Mouse (Mus musculus) intestine, embryonic 14.5 days (tissue): ENCODE measurements at regions not wholly inside any gene's neighbourhood (a gene's known extent, or its start where the extent isn't known, plus 50 kb on each side); places are given as distances from the start of the nearest gene placed in this dataset.

Experiments
- ATAC-seq: fragments of 200-750 bp; cut with Nextera tagmentation; replicated peaks from 2 replicates; pipeline ENCODE4 v1.8.0; 2017; ENCODE audit warnings: low read depth, moderate number of reproducible peaks, moderate TSS enrichment, moderate library complexity; ENCODE audit not compliant: low FRiP score, low TSS enrichment
- DNase-seq: peaks from one replicate; pipeline ENCODE4 v3.0.0-alpha.2; 2018; ENCODE audit warnings: low spot score
- H3K27ac ChIP-seq: fragments of 300-500 bp; sonication (generic); 2 replicates; pipeline ENCODE4 v1.5.1; 2014; ENCODE audit warnings: low read depth, mild to moderate bottlenecking, control low read depth
- H3K27me3 ChIP-seq: fragments of 300-500 bp; sonication (generic); replicated peaks from 2 replicates; pipeline ENCODE4 v1.6.1; 2014; ENCODE audit warnings: low read length, control low read depth; ENCODE audit not compliant: control insufficient read depth, insufficient read depth
- H3K36me3 ChIP-seq: fragments of 300-500 bp; sonication (generic); 2 replicates; pipeline ENCODE4 v1.6.1; 2014; ENCODE audit warnings: low read length, control low read depth; ENCODE audit not compliant: control insufficient read depth, insufficient read depth
- H3K4me1 ChIP-seq: fragments of 300-500 bp; sonication (generic); replicated peaks from 2 replicates; pipeline ENCODE4 v1.6.1; 2014; ENCODE audit warnings: low read length, control low read depth, mixed read lengths; ENCODE audit not compliant: control insufficient read depth, insufficient read depth
- H3K4me2 ChIP-seq: fragments of 300-500 bp; sonication (generic); 2 replicates; pipeline ENCODE4 v1.6.1; 2014; ENCODE audit warnings: low read length
- H3K4me3 ChIP-seq: fragments of 300-500 bp; sonication (generic); 2 replicates; pipeline ENCODE4 v1.5.1; 2014; ENCODE audit warnings: low read depth, low read length, control low read depth, mixed read lengths
- H3K9ac ChIP-seq: fragments of 300-500 bp; sonication (generic); 2 replicates; pipeline ENCODE4 v1.6.1; 2014; ENCODE audit warnings: mild to moderate bottlenecking, low read length
- H3K9me3 ChIP-seq: fragments of 300-500 bp; sonication (generic); 2 replicates; pipeline ENCODE4 v1.6.1; 2016; ENCODE audit warnings: low read length, control low read depth; ENCODE audit not compliant: control insufficient read depth
- WGBS: fragments of 180-500 bp; shearing (Covaris S2); extraction: QIAGEN DNeasy Blood & Tissue Kit; methylation state at CpG from one replicate; pipeline ENCODE4 v1.1.7; 2014; 5-methylcytosine and 5-hydroxymethylcytosine counted together

DNA sequence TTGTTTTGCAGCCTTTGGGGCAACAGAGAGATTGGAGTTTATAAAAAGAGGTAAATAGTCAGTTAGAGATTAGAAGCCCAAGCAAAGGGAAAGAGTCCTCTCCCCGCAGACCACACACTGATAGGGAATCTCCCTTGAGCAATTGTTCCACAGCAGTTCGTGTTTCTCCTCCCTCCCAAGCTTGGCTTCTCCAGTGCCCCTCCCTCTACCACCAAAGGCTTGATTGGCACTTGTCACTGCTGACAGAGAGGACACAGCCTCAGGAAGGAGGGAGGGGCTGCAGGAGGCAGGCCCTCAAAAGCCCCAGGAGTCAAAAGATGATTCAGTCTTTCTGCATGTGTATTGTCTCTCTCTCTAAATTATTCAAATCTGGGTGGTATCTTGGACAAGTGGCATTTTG lies 200.1 kb downstream of the Ascl1 start:
- DNase-seq = no peak
- no peak for ATAC-seq
- H3K4me2 ChIP-seq = no peak overlapping the region
- no peak overlapping the region for H3K27ac ChIP-seq
- 26% methylated on average over 2 of the region's 2 CpGs for WGBS
- no peaks in the 10 kb centered on the region for H3K9me3 ChIP-seq
- H3K36me3 ChIP-seq = no peaks in the 10 kb centered on the region
- no peak overlapping the region for H3K9ac ChIP-seq
- H3K4me3 ChIP-seq = no peak overlapping the region
- no peaks in the 10 kb centered on the region for H3K4me1 ChIP-seq
- H3K27me3 ChIP-seq = no peaks in the 10 kb centered on the region

DNA sequence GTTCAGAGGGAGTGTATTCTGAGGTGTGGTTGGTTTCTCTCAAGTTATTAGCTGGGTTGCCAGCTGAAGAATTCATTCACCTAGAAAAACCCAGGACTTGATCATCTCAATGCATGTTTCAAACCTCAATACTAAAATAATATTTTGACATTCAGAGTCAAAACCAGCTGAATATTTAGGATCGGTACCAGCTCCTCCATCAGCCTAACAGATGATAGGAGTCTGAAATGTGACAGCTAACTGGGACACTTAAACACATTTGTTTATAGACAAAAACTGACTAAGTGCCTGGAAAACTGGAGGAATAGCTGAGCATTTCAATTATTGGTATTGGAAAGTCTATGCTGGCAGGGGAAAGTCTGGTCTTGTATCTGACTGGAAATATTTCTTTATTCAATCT lies 206.6 kb downstream of the Ascl1 start:
- Histone ChIP-seq H3K27me3 (no peaks in the 10 kb centered on the region), H3K4me3 (no peak overlapping the region), H3K4me2 (no peak overlapping the region), H3K4me1 (no peaks in the 10 kb centered on the region), H3K36me3 (no peaks in the 10 kb centered on the region), H3K9me3 (no peaks in the 10 kb centered on the region), H3K27ac (no peak overlapping the region), H3K9ac (no peak overlapping the region)
- ATAC-seq (no peak), DNase-seq (no peak)
- WGBS = 66% methylated on average over 1 of the region's 1 CpGs

DNA sequence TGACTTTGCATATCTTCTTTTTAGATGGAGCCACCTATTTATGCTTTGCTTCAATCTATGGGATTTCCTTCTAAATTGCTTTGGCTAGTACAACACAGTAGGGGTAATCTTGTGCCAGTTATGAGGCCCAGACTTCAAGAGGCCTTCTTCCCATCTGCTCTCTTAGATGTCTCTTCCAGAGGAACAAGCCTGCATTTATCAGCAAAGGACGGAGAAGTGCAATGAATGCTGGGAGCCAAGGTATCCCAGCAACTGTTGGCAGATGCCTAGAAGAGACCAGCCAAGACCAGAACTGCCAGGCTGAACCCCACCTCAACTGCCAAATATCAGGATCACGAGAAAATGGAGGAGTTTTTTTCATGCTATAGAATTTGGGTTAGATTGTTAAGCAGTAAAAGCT lies 209.2 kb downstream of the Ascl1 start:
- WGBS = 85% methylated on average over 2 of the region's 2 CpGs
- no peak overlapping the region for H3K9ac ChIP-seq
- no peak for DNase-seq
- H3K27ac ChIP-seq = no peak overlapping the region
- H3K4me1 ChIP-seq = no peaks in the 10 kb centered on the region
- H3K9me3 ChIP-seq = no peaks in the 10 kb centered on the region
- no peaks in the 10 kb centered on the region for H3K36me3 ChIP-seq
- no peak overlapping the region for H3K4me2 ChIP-seq
- no peak for ATAC-seq
- no peak overlapping the region for H3K4me3 ChIP-seq
- H3K27me3 ChIP-seq = no peaks in the 10 kb centered on the region
